Mouse (Mus musculus) CD4-positive, CD25-positive, alpha-beta regulatory T cell, adult 4 months (primary cell): ENCODE measurements around the gene S100a10. TPM values are rescaled to one million over a fixed set of nuclear protein-coding genes. Genes with fewer than 3 reads are reported as not detected.

Experiments
- ATAC-seq: one replicate; pipeline ENCODE4 v1.8.0; 2017
- polyA plus RNA-seq, 2 experiments: library from polyadenylated mRNA; unstranded; fragments of 100-300 nt; shearing (Covaris generic); gene quantifications; one replicate each; pipeline ENCODE4 v1.2.1; 2017

Gene S100a10
- polyA plus RNA-seq, 2 experiments from 2014 or later: 693 to 848 TPM

- ATAC-seq: no peak
Observed at GRCm38 (mm10) chr3:93580946-93581345, 26.1 kb downstream of the S100a10 start.

GRCm38 (mm10) chr3:93581687-93582086 lies 26.8 kb downstream of the S100a10 start:
- peak; percentile 96 for ATAC-seq

- no peak for ATAC-seq
Observed at GRCm38 (mm10) chr3:93583056-93583455, 28.2 kb downstream of the S100a10 start.

- ATAC-seq: no peak
Observed at GRCm38 (mm10) chr3:93589629-93590028, 34.7 kb downstream of the S100a10 start.

- ATAC-seq: no peak
Observed at GRCm38 (mm10) chr3:93590256-93590655, 35.4 kb downstream of the S100a10 start.

- ATAC-seq: no peak
Observed at GRCm38 (mm10) chr3:93592100-93592499, 37.2 kb downstream of the S100a10 start.

GRCm38 (mm10) chr3:93592976-93593375 lies 38.1 kb downstream of the S100a10 start:
- ATAC-seq: no peak

- ATAC-seq: no peak
Observed at GRCm38 (mm10) chr3:93593512-93593911, 38.6 kb downstream of the S100a10 start.

GRCm38 (mm10) chr3:93596632-93597031 lies 41.8 kb downstream of the S100a10 start:
- no peak for ATAC-seq

GRCm38 (mm10) chr3:93597221-93597913 lies 42.5 kb downstream of the S100a10 start:
- ATAC-seq: peak; percentile 84

- peak; percentile 19 for ATAC-seq
Observed at GRCm38 (mm10) chr3:93597970-93598369, 43.1 kb downstream of the S100a10 start.

GRCm38 (mm10) chr3:93600206-93600605 lies 45.3 kb downstream of the S100a10 start:
- ATAC-seq: no peak

GRCm38 (mm10) chr3:93601903-93602302 lies 47.0 kb downstream of the S100a10 start:
- ATAC-seq: no peak

GRCm38 (mm10) chr3:93608970-93609369 lies 54.1 kb downstream of the S100a10 start:
- peak; percentile 84 for ATAC-seq

Other genes with a start within 250 kb of the S100a10 start
- not detected for gene Hrnr, start 235.3 kb upstream of the S100a10 start, polyA plus RNA-seq
- not detected for gene Rptn, start 161.4 kb upstream of the S100a10 start, polyA plus RNA-seq
- gene Tchh, start 112.8 kb upstream of the S100a10 start, polyA plus RNA-seq: not detected
- gene Tchhl1, start 86.3 kb upstream of the S100a10 start, polyA plus RNA-seq: not detected
- 100 to 1,000 TPM; 613 to 644 TPM for gene S100a11, start 34.6 kb upstream of the S100a10 start, polyA plus RNA-seq
- not detected for gene Tdpoz2, start 97.6 kb downstream of the S100a10 start, polyA plus RNA-seq
- not detected for gene Tdpoz1, start 121.2 kb downstream of the S100a10 start, polyA plus RNA-seq
- not detected for gene Gm37596, start 138.0 kb downstream of the S100a10 start, polyA plus RNA-seq
- not detected for gene Gm5773, start 217.9 kb downstream of the S100a10 start, polyA plus RNA-seq
- gene Tdpoz4, start 241.3 kb downstream of the S100a10 start, polyA plus RNA-seq: not detected